Mouse (Mus musculus) skeletal muscle tissue, adult 2 months (tissue): Measurements from ENCODE around the gene Gorasp2.

Experiments used
- DNase-seq: peaks from one replicate; pipeline ENCODE4 v3.0.0-alpha.2; 2012; ENCODE audit warnings: low read depth, low spot score

The Gorasp2 gene

DNA sequence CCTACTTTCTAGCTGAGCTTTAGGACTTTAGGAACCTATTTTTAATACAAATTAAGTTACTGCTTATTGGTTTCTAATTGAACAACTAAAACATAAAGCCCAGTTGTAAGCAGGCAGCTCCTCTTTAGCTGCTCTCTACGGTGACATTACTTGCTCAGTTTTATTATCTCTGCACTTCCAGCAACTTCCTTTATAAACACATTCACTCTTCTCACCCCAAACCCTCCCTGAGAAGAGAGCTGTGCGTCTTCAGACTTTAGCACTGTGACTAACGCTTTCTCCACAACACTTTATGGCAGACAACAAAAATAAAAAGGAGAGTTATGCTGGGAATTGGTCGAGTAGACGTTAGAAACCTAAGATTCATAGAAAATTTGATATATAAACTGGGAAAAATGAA, 74.6 kb downstream of the Gorasp2 start:
- DNase-seq = no peak

DNA sequence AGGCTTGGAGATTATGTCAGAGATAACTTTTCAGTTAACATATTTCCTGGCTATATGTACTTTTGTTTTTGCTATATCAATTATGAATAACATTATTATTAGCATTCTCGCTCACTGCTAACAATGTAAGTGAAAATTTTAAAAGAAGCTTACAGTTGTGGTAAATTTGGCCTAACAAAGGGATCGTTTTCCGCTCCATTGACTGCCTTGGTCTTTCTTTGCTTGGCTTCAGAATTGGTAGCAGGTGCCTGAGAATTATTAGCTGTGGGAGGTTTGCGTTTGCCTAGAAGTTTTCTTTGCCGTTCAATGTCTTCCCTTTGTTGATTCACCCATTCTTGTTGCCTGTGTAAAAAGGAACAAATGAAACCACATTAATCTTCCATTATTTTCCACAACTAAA, 80.5 kb downstream of the Gorasp2 start:
- no peak for DNase-seq

DNA sequence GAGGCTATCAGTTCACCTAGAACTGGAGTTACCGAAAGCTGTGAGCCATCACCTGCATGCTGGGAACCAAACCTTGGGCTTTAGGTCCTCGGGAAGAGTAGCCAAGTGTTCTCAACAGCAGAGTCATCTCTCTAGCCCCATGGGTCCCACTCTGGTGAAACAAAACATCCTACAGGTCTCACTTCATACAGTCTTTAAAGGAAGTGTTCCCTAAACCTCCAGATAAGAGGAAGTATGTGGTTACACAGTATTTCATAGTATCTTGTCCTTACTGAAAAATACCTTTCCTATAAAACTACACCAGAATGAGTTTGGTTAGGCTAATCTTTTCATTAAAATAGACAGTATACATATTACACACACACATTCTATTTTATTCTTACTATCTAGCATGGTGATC, 81.2 kb downstream of the Gorasp2 start:
- DNase-seq = no peak

DNA sequence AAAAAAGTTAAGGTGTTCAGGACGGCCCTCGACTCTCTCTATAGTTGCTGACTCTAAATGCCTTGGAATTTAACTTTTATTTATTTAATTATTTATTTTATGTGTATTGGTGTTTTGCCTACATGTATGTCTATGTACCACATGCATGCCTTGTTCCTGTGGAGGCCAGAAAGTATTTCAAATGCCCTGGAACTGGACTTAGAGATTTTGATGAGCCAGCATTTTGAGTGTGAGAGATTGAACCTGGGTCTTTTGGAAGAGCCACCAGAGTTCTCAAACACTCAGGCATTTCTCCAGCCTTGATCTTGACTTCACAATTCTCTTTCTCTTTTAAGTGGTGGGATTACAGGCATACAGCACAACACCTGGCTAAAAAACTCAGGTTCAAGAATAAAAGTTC, 90.3 kb downstream of the Gorasp2 start:
- DNase-seq = no peak

DNA sequence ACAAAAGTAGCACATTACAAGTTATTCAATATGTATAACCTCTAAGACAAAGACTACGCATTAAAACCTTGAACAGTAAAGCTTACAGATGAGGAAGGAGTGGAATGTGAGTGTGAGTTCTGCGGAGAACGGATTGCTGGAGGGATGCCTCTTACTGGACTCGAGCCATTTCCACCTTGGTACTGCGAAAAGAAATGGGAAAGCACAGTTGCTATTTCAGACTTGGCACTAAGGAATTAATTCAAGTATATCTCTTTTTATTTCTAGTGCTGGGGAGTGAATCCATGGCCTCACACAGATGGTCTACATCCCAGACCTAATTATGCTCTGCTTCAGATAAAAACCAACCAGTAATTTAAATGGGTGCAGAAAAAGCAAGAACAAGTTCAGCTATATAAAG, 90.8 kb downstream of the Gorasp2 start:
- no peak for DNase-seq
